ENCODE assay signal across 7 mouse cellular contexts in genomic region chr7:31207563-31208236, GRCm38 (mm10). TPM values are rescaled to one million over a fixed set of nuclear protein-coding genes. Genes with fewer than 3 reads are reported as not detected.
DNase-seq lines count a peak whose midpoint lies in the region; ATAC-seq and TF ChIP-seq lines count a peak whose summit lies in the region.

No protein-coding gene starts in this region.

- no peaks in the 10 kb centered on the region for H3K36me3 ChIP-seq in lung, embryonic 14.5 days (ENCODE audit: insufficient read depth)
- peaks cover 4% of the 10 kb centered on the region; the same call in 1 of the 2 replicates for H3K36me3 ChIP-seq in forebrain, embryonic 12.5 days (replicated peaks)
- H3K36me3 ChIP-seq in limb, embryonic 12.5 days = peaks cover 16% of the 10 kb centered on the region; the same call in 1 of the 2 replicates

- ATAC-seq in lung, embryonic 14.5 days (ENCODE audit: insufficient read depth) = peak; percentile 72
- peak; percentile 64 for ATAC-seq in forebrain, embryonic 12.5 days (ENCODE audit: low FRiP score)
- ATAC-seq in limb, embryonic 12.5 days (ENCODE audit: insufficient number of reproducible peaks, insufficient read depth, low FRiP score, low TSS enrichment, low read depth) = peak; percentile 74; the same call in 1 of the 2 replicates

- DNase-seq in lung, embryonic 14.5 days = no peak
- no peak for DNase-seq in lung, postnatal 36 days
- no peak for DNase-seq in T-cell, adult 2 months (ENCODE audit: low spot score)
- no peak for DNase-seq in adrenal gland, adult 8-10 months

- TF ChIP-seq POLR2A in olfactory bulb, adult 2 months (IDR thresholded peaks at IDR 0.05; ENCODE audit: insufficient read depth, low read depth, low read length) = no peak

- peak overlapping the region; percentile 67 for H3K4me2 ChIP-seq in lung, embryonic 14.5 days
- peak overlapping the region; percentile 64; the same call in 1 of the 2 replicates for H3K4me2 ChIP-seq in forebrain, embryonic 12.5 days
- peak overlapping the region; percentile 68 for H3K4me2 ChIP-seq in limb, embryonic 12.5 days

- no peaks in the 10 kb centered on the region for H3K4me1 ChIP-seq in lung, embryonic 14.5 days (ENCODE audit: insufficient read depth)
- H3K4me1 ChIP-seq in forebrain, embryonic 12.5 days = peaks cover 5% of the 10 kb centered on the region; the same call in 1 of the 2 replicates
- no peaks in the 10 kb centered on the region for H3K4me1 ChIP-seq in limb, embryonic 12.5 days (replicated peaks)
- H3K4me1 ChIP-seq in olfactory bulb, adult 2 months (ENCODE audit: control insufficient read depth, insufficient read depth, low read length) = no peaks in the 10 kb centered on the region

- no peak overlapping the region for H3K9ac ChIP-seq in lung, embryonic 14.5 days
- no peak overlapping the region for H3K9ac ChIP-seq in forebrain, embryonic 12.5 days
- no peak overlapping the region for H3K9ac ChIP-seq in limb, embryonic 12.5 days (replicated peaks)

- no peak overlapping the region for H3K27ac ChIP-seq in lung, embryonic 14.5 days (ENCODE audit: low read depth)
- H3K27ac ChIP-seq in forebrain, embryonic 12.5 days = no peak overlapping the region
- H3K27ac ChIP-seq in limb, embryonic 12.5 days = no peak overlapping the region
- no peak overlapping the region for H3K27ac ChIP-seq in olfactory bulb, adult 2 months (ENCODE audit: insufficient read depth, low read depth, low read length)

- no peaks in the 10 kb centered on the region for H3K9me3 ChIP-seq in lung, embryonic 14.5 days (ENCODE audit: low read depth, low read length)
- no peaks in the 10 kb centered on the region for H3K9me3 ChIP-seq in forebrain, embryonic 12.5 days
- H3K9me3 ChIP-seq in limb, embryonic 12.5 days = no peaks in the 10 kb centered on the region; the same call in 1 of the 2 replicates

- H3K4me3 ChIP-seq in lung, embryonic 14.5 days (ENCODE audit: low read depth, low read length) = peak overlapping the region; percentile 66
- H3K4me3 ChIP-seq in forebrain, embryonic 12.5 days (replicated peaks) = peak overlapping the region; percentile 60
- peak overlapping the region; percentile 63 for H3K4me3 ChIP-seq in limb, embryonic 12.5 days (replicated peaks)
- peak overlapping the region; percentile 71 for H3K4me3 ChIP-seq in olfactory bulb, adult 2 months (ENCODE audit: insufficient read depth, low read depth, low read length)

- 71% methylated on average over 13 of the region's 13 CpGs for WGBS in lung, embryonic 14.5 days
- WGBS in forebrain, embryonic 12.5 days = 71% methylated on average over 13 of the region's 13 CpGs
- WGBS in limb, embryonic 12.5 days = 69% methylated on average over 13 of the region's 13 CpGs
- 69% methylated on average over 13 of the region's 13 CpGs for WGBS in olfactory bulb, adult 2 months

- H3K27me3 ChIP-seq in lung, embryonic 14.5 days (ENCODE audit: insufficient read depth, low read length) = no peaks in the 10 kb centered on the region
- no peaks in the 10 kb centered on the region for H3K27me3 ChIP-seq in forebrain, embryonic 12.5 days
- no peaks in the 10 kb centered on the region for H3K27me3 ChIP-seq in limb, embryonic 12.5 days

- no peak for TF ChIP-seq CTCF in lung, embryonic 14.5 days (IDR thresholded peaks at IDR 0.05; ENCODE audit: low read depth)
- TF ChIP-seq CTCF in olfactory bulb, adult 2 months (IDR thresholded peaks at IDR 0.05; ENCODE audit: insufficient read depth, low read depth, low read length) = no peak

RNA-seq across cellular contexts. Expression of gene Gramd1a, which starts 52.0 kb away (rescaled TPM):
- polyA plus RNA-seq in lung, embryonic 14.5 days (2014; fragmentation: Nextera tagmentation; extraction: Ambion mirVana) = 56.7 and 67.2 TPM in 2 replicates
- polyA plus RNA-seq in forebrain, embryonic 12.5 days (2016; fragmentation: Nextera tagmentation; extraction: Ambion mirVana) = 155 and 174 TPM in 2 replicates
- 95.1 and 104 TPM in 2 replicates for polyA plus RNA-seq in limb, embryonic 12.5 days (2016; fragmentation: Nextera tagmentation; extraction: Ambion mirVana)
- polyA plus RNA-seq in olfactory bulb, adult 2 months (2012; ENCODE audit: insufficient read depth, insufficient read length, low replicate concordance, missing spikeins) = not detected in 2 replicates
- 10 to 100 TPM; 37.7 to 65.1 (median 55.4) TPM for total RNA-seq in adrenal gland, adult 8-10 months (2022)
